Mouse (Mus musculus): ENCODE results near the gene Immp2l. TPM values are rescaled to one million over a fixed set of nuclear protein-coding genes. Genes with fewer than 3 reads are reported as not detected.
"Not testable (repeated sequence)": the region's sequence is repeated elsewhere in the genome, so short reads cannot be mapped to it uniquely, and the experiment has no call there.

Gene Immp2l
- polyA plus RNA-seq, 2 experiments, result 6.9 to 10.6 TPM

DNA sequence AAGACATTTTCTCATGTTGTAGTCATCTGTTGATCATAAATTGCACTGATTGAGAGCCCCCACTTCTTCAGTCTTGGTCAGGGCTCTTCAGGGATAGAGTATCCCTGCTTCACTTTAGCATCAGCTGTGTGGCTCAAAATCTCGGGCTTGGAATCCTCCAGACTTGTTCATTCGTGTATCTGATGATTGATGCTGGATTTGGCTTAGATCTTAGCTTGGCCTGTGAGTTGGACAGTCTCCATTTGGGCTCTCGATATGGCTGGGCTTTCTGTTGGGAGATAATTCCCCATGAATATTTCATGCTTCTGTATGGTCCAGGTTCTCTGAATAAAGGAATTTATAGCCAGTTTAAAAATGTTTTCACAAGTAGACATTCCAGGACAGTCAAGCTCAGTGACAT, 739.5 kb downstream of the Immp2l start:
- no peak overlapping the region for H3K4me3 ChIP-seq (replicated peaks; ENCODE audit: low read length)
- no peak overlapping the region for H3K9ac ChIP-seq (ENCODE audit: low read depth, low read length, severe bottlenecking)
- no peak for TF ChIP-seq POLR2A (IDR thresholded peaks at IDR 0.05; ENCODE audit: borderline replicate concordance, extremely low read depth, insufficient read depth, insufficient read length)
- DNase-seq (ENCODE audit: low spot score) (no peak), ATAC-seq (ENCODE audit: low FRiP score, low read depth) (no peak)
- no peak overlapping the region for H3K27ac ChIP-seq (replicated peaks; ENCODE audit: low read depth, low read length)
- no peaks in the 10 kb centered on the region for H3K36me3 ChIP-seq (ENCODE audit: control insufficient read depth, insufficient read depth, low read length)
- H3K4me1 ChIP-seq (ENCODE audit: control insufficient read depth, insufficient read depth, low read length), result no peaks in the 10 kb centered on the region
- H3K27me3 ChIP-seq (ENCODE audit: control insufficient read depth, insufficient read depth, low read length), result no peaks in the 10 kb centered on the region
- H3K4me2 ChIP-seq (replicated peaks; ENCODE audit: low read depth, low read length, severe bottlenecking), result no peak overlapping the region
- WGBS, result 81% methylated on average over 3 of the region's 3 CpGs
- no peaks in the 10 kb centered on the region for H3K9me3 ChIP-seq (ENCODE audit: control insufficient read depth, low read length)

DNA sequence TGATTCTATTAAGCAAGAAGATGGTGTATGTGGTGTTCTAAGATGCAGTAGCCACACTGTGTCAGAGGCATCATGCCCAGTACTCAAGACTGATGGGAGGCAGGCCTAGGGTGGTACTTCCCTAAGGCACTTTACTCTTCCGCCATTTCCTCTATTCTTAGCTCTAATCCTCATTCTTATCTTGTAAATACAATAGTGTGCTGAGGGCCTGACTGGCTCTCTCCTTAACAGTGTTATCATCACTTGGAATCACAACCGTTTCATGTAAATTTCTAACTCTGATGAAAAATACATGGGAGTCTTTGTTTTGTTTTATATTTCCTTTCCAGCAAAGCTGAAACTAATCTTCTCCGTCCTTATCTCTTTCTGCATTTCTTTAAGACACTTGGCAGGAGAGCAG, 750.1 kb downstream of the Immp2l start:
- ATAC-seq (ENCODE audit: low FRiP score, low read depth), result no peak
- Histone ChIP-seq H3K36me3 (ENCODE audit: control insufficient read depth, insufficient read depth, low read length) (no peaks in the 10 kb centered on the region), H3K27me3 (ENCODE audit: control insufficient read depth, insufficient read depth, low read length) (no peaks in the 10 kb centered on the region), H3K9me3 (ENCODE audit: control insufficient read depth, low read length) (no peaks in the 10 kb centered on the region), H3K4me1 (ENCODE audit: control insufficient read depth, insufficient read depth, low read length) (no peaks in the 10 kb centered on the region), H3K27ac (replicated peaks; ENCODE audit: low read depth, low read length) (no peak overlapping the region), H3K4me2 (replicated peaks; ENCODE audit: low read depth, low read length, severe bottlenecking) (no peak overlapping the region), H3K9ac (ENCODE audit: low read depth, low read length, severe bottlenecking) (no peak overlapping the region), H3K4me3 (replicated peaks; ENCODE audit: low read length) (no peak overlapping the region)
- DNase-seq (ENCODE audit: low spot score), result no peak
- no peak for TF ChIP-seq POLR2A (IDR thresholded peaks at IDR 0.05; ENCODE audit: borderline replicate concordance, extremely low read depth, insufficient read depth, insufficient read length)
- 81% methylated on average over 3 of the region's 3 CpGs for WGBS

DNA sequence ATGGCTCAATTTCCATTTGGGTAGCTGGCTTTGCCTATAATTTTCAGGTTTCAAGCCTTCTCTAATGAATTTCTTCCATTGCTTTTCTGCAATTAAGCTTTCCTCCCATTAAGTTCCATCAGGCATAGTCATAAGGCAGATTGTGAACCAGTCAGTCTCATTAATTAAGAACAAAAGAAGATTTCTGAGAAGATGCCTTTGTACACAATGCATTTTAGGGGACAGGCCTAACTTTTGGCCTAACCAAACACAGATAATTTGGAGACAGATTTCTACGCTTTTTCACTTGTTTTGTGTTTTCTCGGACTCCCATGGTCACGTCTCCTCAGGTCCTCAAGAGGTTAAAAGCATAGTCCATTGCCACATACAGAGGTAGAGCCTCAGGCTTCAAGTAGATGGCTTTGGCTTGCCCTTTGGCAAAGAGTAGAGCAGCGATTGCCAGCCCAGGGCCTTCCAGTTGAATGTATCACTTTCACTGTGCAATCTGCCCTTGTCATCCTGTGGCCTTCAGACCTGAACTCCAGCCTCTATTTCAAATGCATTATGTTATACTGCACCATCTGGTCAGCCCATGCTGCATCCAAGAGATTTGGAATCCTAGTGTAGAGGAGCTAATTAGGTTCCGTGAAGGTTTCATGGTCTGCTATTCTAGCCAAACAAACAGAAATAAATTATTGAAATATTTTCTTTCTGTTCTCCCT, 750.9 kb downstream of the Immp2l start:
- Histone ChIP-seq H3K27me3 (ENCODE audit: control insufficient read depth, insufficient read depth, low read length) (no peaks in the 10 kb centered on the region), H3K4me3 (replicated peaks; ENCODE audit: low read length) (no peak overlapping the region), H3K27ac (replicated peaks; ENCODE audit: low read depth, low read length) (no peak overlapping the region), H3K36me3 (ENCODE audit: control insufficient read depth, insufficient read depth, low read length) (no peaks in the 10 kb centered on the region), H3K4me2 (replicated peaks; ENCODE audit: low read depth, low read length, severe bottlenecking) (no peak overlapping the region), H3K9ac (ENCODE audit: low read depth, low read length, severe bottlenecking) (no peak overlapping the region), H3K9me3 (ENCODE audit: control insufficient read depth, low read length) (no peaks in the 10 kb centered on the region), H3K4me1 (ENCODE audit: control insufficient read depth, insufficient read depth, low read length) (no peaks in the 10 kb centered on the region)
- DNase-seq (ENCODE audit: low spot score) (no peak), ATAC-seq (ENCODE audit: low FRiP score, low read depth) (no peak)
- WGBS, result 94% methylated on average over 5 of the region's 5 CpGs
- no peak for TF ChIP-seq POLR2A (IDR thresholded peaks at IDR 0.05; ENCODE audit: borderline replicate concordance, extremely low read depth, insufficient read depth, insufficient read length)

DNA sequence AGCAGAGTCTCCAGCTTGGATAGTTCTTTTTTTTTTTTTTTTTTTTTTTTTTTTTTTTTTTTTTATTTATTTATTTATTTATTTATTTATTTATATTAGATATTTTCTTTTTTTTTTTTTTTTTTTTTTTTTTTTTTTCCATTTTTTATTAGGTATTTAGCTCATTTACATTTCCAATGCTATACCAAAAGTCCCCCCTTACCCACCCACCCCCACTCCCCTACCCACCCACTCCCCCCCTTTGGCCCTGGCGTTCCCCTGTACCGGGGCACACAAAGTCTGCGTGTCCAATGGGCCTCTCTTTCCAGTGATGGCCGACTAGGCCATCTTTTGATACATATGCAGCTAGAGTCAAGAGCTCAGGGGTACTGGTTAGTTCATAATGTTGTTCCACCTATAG, 753.9 kb downstream of the Immp2l start:
- H3K27me3 ChIP-seq (ENCODE audit: control insufficient read depth, insufficient read depth, low read length); H3K9ac ChIP-seq (ENCODE audit: low read depth, low read length, severe bottlenecking); H3K4me2 ChIP-seq (replicated peaks; ENCODE audit: low read depth, low read length, severe bottlenecking); H3K4me3 ChIP-seq (replicated peaks; ENCODE audit: low read length); DNase-seq (ENCODE audit: low spot score); H3K9me3 ChIP-seq (ENCODE audit: control insufficient read depth, low read length); H3K36me3 ChIP-seq (ENCODE audit: control insufficient read depth, insufficient read depth, low read length); H3K4me1 ChIP-seq (ENCODE audit: control insufficient read depth, insufficient read depth, low read length); H3K27ac ChIP-seq (replicated peaks; ENCODE audit: low read depth, low read length): not testable (repeated sequence)
- whole genome bisulfite sequencing, result no CpG with 5 or more reads among the region's 4 CpGs
- ATAC-seq (ENCODE audit: low FRiP score, low read depth), result 0 out of 2 replicates have a peak, but pooled peaks have one; percentile 73

DNA sequence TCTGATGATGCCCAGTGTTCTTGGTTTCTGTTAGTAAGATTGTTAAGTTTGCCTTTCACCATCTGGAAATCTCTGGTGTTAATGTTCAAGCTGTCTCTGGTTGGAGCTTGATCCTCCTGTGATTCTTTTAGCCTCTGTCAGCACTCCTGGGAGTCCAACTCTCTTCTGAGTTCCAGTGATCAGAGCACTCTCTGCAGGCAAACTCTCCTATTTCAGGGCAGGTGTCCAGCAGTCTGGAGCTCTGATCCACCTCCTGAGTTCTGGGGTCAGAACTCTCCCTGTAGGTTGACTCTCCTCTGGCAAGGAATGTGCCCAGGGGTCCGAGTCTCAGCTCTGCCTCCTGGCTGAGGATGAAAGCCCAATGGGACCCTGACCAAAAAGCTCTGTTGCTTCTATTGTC, 769.8 kb downstream of the Immp2l start:
- H3K9ac ChIP-seq (ENCODE audit: low read depth, low read length, severe bottlenecking); H3K4me2 ChIP-seq (replicated peaks; ENCODE audit: low read depth, low read length, severe bottlenecking); H3K9me3 ChIP-seq (ENCODE audit: control insufficient read depth, low read length); H3K4me3 ChIP-seq (replicated peaks; ENCODE audit: low read length); H3K36me3 ChIP-seq (ENCODE audit: control insufficient read depth, insufficient read depth, low read length); H3K27me3 ChIP-seq (ENCODE audit: control insufficient read depth, insufficient read depth, low read length); H3K4me1 ChIP-seq (ENCODE audit: control insufficient read depth, insufficient read depth, low read length); H3K27ac ChIP-seq (replicated peaks; ENCODE audit: low read depth, low read length); DNase-seq (ENCODE audit: low spot score); ATAC-seq (ENCODE audit: low FRiP score, low read depth): not testable (repeated sequence)
- 92% methylated on average over 1 of the region's 1 CpGs for WGBS

DNA sequence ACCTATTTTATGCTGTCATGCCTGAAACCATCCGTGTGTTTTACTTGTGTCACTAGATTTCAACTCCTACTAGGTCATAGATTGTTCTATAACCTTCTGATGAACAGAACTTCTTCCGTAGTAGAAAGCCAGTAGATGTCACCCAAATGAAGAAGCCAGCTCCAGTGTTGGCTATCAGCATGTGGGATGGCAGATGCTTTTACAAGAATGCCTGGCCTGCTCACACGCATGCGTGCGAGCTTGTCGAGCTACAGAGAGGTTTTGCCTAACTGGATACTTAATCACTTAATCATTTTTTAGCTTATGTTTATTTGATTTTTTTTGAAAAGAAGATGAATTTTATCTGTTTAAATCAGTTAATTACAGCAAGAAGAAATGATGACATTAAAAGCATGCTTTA, 805.6 kb downstream of the Immp2l start:
- H3K9me3 ChIP-seq (ENCODE audit: control insufficient read depth, low read length), result no peaks in the 10 kb centered on the region
- no peaks in the 10 kb centered on the region for H3K36me3 ChIP-seq (ENCODE audit: control insufficient read depth, insufficient read depth, low read length)
- H3K4me2 ChIP-seq (replicated peaks; ENCODE audit: low read depth, low read length, severe bottlenecking), result no peak overlapping the region
- no peak overlapping the region for H3K4me3 ChIP-seq (replicated peaks; ENCODE audit: low read length)
- H3K27me3 ChIP-seq (ENCODE audit: control insufficient read depth, insufficient read depth, low read length), result no peaks in the 10 kb centered on the region
- no peak overlapping the region for H3K27ac ChIP-seq (replicated peaks; ENCODE audit: low read depth, low read length)
- H3K4me1 ChIP-seq (ENCODE audit: control insufficient read depth, insufficient read depth, low read length), result no peaks in the 10 kb centered on the region
- TF ChIP-seq POLR2A (IDR thresholded peaks at IDR 0.05; ENCODE audit: borderline replicate concordance, extremely low read depth, insufficient read depth, insufficient read length), result no peak
- WGBS, result 77% methylated on average over 6 of the region's 6 CpGs
- no peak for DNase-seq (ENCODE audit: low spot score)
- no peak overlapping the region for H3K9ac ChIP-seq (ENCODE audit: low read depth, low read length, severe bottlenecking)
- no peak for ATAC-seq (ENCODE audit: low FRiP score, low read depth)

Measured in limb, embryonic 14.5 days (tissue).